Mouse (Mus musculus) kidney, adult 2 months (tissue): ENCODE measurements around the gene Tmem184a.

ENCODE experiments used
- CTCF ChIP-seq: fragments of 200-500 bp; conservative IDR thresholded peaks from 2 replicates; pipeline ENCODE4 v1.5.1; 2011; ENCODE audit warnings: low read depth, mild to moderate bottlenecking, control low read depth, low read length, moderate library complexity, mixed read lengths; ENCODE audit not compliant: insufficient read depth, insufficient read length
- POLR2A ChIP-seq: fragments of 200-500 bp; IDR thresholded peaks from one replicate; pipeline ENCODE4 v1.6.1; 2011; ENCODE audit warnings: low read depth, low read length, control low read depth

DNA sequence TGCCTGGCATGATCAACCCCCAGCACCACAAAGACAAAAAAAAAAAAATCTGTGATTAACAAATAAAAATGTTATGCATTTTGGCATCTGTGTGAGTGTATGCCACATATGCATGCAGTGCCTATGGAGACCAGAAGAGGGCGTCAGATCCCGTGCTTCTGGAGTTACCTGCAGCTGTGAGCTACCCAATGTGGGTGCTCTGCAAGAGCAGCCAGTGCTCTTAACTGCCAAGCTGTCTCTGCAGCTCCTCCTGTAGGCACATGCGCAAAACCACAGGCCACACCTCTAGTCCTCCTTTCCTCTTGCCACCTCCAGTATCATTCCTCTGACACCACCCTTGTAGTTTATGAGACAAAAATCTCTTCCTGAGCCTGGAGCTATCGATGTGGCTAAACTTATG is 10.3 kb downstream of the Tmem184a start:
- TF ChIP-seq CTCF (peak; percentile 26), POLR2A (no peak)
